Mouse (Mus musculus) hindbrain, embryonic 14.5 days (tissue): ENCODE measurements around the gene Thegl. TPM values are rescaled to one million over a fixed set of nuclear protein-coding genes. Genes with fewer than 3 reads are reported as not detected.

Experiments
- polyA plus RNA-seq: library from polyadenylated mRNA; unstranded; fragments of >200 nt; fragmentation: Nextera tagmentation; extraction: Ambion mirVana; gene quantifications from 2 replicates; pipeline ENCODE4 v1.2.1, GENCODE M21; 2014

Thegl gene
- polyA plus RNA-seq, 1 experiment from 2014 or later = 0.66 TPM

Other genes with a start within 250 kb of the Thegl start
- gene Aasdh, start 110.5 kb upstream of the Thegl start, polyA plus RNA-seq = 14.0 and 18.6 TPM in 2 replicates
- gene Paics, start 64.7 kb upstream of the Thegl start, polyA plus RNA-seq = 161 and 188 TPM in 2 replicates
- gene Ppat, start 64.4 kb upstream of the Thegl start, polyA plus RNA-seq = 13.7 and 17.4 TPM in 2 replicates
- 87.6 and 95.2 TPM in 2 replicates for gene Srp72, start 41.3 kb upstream of the Thegl start, polyA plus RNA-seq
- gene Arl9, start 12.0 kb upstream of the Thegl start, polyA plus RNA-seq = not detected in 2 replicates
- 8.4 and 11.3 TPM in 2 replicates for gene Hopx, start 99.1 kb downstream of the Thegl start, polyA plus RNA-seq
- gene Spink2, start 195.4 kb downstream of the Thegl start, polyA plus RNA-seq = 1.8 and 2.0 TPM in 2 replicates
- 8.4 and 8.6 TPM in 2 replicates for gene Rest, start 249.5 kb downstream of the Thegl start, polyA plus RNA-seq